Mouse (Mus musculus) lung, postnatal 25 days (tissue): ENCODE measurements at regions not wholly inside any gene's neighbourhood (a gene's known extent, or its start where the extent isn't known, plus 50 kb on each side); places are given as distances from the start of the nearest gene placed in this dataset.
"Not testable (repeated sequence)": the region's sequence is repeated elsewhere in the genome, so short reads cannot be mapped to it uniquely, and the experiment has no call there.

Experiments
- DNase-seq: peaks from one replicate; pipeline ENCODE4 v3.0.0; 2022; ENCODE audit warnings: low spot score

DNA sequence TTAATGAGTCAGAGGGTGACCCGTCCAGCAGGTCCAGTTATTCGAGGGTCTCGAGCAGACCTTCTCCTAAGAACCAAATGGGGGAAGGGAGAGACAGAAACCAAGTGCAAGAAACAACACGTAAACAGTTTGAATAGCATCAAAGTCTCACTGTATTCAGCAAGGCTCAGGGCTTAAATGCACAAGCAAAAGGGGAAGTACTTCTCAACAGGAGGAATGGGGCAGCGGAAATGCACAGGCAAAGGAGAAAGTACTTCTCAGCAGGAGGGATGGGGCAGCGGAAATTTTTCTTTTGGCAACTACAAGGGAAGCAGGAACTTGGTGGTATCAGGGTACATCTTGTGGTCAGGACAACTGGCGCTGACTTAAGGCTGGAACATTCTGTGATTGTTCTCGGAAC, 330.6 kb downstream of the 9430069I07Rik start:
- not testable (repeated sequence) for DNase-seq

DNA sequence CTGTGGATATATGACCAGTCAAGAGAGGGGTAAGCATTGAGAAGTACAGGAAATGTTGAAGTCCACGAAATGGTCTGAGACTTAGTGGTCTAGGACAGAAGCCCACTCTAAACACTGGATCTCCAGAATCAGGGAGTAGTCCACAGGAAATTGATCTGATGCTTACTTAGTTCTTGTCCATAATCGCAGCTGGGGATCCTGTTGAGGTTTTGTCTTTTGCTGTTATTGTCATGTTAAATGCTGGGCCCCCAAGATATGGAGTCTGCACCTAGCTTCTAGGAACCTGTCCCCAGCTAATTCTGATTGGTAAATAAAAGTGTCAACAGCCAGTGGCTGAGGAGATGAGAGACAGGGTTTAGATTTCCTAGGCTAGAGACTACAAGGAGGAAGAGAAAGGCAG, 332.3 kb downstream of the 9430069I07Rik start:
- no peak for DNase-seq

DNA sequence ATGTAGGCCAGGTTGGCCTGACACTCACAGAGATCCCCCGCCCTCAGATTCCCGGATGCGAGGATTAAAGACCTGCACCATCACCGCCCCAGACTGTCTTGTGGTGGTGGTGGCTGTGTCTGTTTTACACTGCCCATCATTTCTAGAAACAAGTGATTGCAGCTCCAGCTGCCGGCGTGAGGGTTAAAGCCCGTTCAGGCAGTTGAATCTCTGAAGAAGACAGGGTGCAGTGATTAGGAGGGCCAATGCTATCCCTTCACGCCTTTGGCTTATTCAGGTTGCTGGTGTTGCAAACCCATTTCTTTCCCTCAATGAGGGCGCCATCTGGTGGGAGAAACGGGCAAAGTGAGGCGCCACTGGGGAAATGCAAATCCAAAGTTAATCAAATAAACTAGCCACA, 335.8 kb downstream of the 9430069I07Rik start:
- peak; percentile 48 for DNase-seq

DNA sequence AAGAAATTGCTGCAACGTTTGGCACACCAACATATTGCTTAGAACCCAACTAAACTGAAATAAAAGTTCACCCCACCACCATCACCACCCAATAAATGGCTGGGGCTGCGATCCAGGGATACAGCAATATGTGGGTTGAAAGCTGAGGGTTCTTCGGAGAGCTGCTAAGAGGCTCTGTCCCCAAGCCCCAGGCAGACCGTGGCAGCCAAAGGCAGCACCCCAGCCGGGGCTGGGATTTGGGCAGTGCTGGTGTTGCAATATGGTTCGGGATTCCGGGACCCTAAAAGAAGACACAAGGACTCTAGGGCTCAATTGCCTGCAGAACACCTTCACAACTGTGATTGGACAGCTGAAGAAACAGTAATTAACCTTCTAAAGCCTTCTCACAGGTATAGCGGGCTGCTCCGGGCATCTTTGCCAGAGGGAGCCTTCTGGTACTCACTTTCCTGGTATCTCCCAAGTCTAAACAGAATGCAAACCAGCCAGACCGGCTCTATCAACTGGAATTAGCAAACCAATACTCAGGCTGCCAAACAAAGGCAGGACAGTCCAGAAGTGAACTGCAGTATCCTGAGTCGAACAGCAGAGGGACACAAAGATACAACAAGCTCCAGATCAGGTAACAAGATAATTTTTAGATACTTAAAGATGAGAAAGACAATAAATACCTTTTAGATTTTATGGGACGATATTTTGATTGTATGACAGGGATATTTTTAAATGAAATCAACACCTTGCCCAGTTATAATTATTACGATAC, 341.1 kb downstream of the 9430069I07Rik start:
- peak; percentile 30 for DNase-seq

DNA sequence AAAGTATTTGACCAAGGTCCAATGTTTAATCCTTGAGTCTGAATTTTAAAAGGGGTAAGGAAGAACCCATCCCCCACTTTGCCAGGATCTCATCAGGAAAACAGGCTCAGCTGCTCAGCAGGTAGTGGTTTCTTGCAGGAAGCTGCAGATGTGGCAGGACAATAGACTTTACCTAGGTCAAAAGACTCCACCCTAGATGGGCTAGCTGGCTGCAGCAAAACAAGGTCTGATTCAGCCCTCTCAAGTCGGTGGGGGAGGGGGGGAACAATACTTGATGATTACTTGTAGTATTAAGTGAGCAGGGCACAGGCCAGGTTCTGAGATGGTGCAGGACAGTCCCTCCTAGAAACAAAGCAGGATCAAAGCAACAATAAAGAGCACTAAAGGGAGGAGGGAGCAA, 349.1 kb downstream of the 9430069I07Rik start:
- DNase-seq, result no peak

GRCm38 (mm10) chr15:33992383-33992782, 365.3 kb downstream of the 9430069I07Rik start:
- DNase-seq, result peak; percentile 4

- DNase-seq, result no peak
Measured at GRCm38 (mm10) chr15:33975077-33975476, 382.6 kb downstream of the 9430069I07Rik start.

- DNase-seq, result no peak
Measured at GRCm38 (mm10) chr15:33973466-33973865, 384.2 kb downstream of the 9430069I07Rik start.

DNA sequence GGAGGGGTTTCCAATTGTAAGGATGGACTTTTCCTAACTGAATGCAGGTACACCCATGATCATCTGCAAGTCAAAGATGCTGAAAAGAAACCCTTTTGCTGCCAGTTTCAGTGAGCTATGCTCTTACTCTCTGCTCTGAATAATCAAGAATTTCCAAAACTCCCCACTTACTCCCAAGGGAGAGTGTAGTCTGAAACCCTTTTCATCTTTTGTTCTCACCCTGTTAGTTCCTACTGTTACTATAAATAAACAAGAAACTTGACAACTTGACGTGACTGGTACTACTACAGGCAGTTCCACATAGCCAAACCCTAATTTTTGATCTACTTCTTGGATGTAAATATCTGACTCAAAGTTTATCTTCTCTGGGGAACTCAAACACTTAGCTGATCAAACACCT, 388.3 kb downstream of the 9430069I07Rik start:
- no peak for DNase-seq

DNA sequence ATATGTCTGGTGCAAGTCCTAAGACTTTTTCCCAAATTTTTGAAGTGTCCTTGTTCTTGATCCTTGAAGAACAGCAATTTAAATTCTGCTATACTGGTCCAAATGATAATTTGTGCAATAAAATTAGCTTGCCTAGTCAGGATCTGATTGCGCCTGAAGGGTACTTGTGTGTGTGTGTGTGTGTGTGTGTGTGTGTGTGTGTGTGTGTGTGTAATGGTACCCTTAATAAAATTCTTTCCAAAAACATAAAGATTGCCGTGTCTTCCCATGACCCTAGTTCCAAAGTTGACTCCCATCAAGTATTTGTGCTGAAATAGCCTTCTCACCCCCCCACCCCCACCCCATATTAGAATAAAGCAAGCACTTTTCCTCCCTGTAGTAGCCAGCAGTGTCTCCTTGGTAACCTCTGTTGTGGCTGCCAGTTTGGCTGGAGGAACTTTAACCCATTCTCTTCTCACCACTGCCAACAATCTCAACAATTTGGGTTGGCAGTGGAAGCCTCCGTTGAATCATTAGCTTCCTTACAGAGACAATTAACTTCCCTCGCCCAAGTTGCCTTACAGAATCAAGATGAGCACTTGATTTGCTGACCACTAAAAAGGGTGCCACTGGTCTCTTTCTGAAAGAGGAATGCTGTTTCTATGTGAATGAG, 422.5 kb downstream of the 9430069I07Rik start:
- DNase-seq, result no peak

GRCm38 (mm10) chr15:33926446-33926845, 431.2 kb downstream of the 9430069I07Rik start:
- no peak for DNase-seq

DNA sequence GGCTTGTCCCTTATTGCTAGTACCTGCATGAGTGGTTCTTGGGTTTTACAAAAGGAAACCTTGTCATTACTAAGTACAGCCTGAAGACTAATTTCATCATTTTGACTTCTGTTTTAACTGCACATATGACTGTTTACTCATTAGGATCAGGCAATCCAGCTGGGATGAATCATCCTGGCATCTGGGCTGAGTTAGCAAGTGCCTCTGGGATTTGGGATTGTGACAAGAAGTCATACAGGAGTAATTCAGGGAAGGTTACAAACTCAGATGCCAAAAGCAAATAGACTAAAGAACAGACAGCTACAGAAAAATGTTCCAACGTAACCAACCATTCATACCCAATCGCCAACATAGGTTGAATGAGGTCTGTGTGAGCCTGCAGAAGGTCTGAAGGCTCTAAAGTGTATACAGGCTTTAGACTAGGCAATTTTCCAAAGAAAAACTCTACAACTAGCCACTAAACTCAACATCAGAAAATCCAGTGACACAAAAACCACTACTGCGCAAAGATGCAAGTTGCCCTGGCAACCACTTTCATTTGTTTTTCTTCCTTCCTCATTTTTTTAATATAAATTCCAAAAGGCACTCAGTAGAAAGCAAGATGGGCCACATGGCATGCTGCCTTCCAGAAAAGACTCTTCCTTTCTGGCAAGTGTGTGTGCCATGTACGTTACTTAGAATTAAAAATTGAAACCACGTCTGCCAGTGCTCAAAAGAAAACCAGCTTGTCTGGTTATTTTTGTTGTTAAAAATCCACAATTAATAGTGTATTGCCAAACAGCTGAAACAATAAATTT, 433.4 kb downstream of the 9430069I07Rik start:
- DNase-seq, result peak; percentile 25

DNA sequence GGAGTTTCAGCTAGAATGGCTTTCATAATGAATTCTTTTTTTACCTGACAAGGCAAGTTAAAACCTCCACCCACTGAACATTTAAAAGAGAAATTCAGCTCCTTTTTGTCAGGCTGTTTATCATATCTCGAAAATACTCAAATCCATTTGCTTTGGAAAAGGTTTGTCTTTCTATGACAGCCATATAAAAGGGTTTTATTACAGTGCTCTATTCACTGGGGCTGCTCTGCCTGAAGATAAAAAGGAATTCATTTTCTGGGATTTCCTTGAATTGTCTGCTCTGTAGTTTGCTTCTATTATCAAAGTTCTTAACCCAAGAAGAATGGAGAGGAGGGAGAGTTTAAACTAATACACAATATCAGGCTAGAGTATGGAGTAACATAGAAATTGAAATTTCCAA, 442.8 kb downstream of the 9430069I07Rik start:
- DNase-seq, result no peak

GRCm38 (mm10) chr15:33906727-33907479, 450.8 kb downstream of the 9430069I07Rik start:
- DNase-seq, result no peak

DNA sequence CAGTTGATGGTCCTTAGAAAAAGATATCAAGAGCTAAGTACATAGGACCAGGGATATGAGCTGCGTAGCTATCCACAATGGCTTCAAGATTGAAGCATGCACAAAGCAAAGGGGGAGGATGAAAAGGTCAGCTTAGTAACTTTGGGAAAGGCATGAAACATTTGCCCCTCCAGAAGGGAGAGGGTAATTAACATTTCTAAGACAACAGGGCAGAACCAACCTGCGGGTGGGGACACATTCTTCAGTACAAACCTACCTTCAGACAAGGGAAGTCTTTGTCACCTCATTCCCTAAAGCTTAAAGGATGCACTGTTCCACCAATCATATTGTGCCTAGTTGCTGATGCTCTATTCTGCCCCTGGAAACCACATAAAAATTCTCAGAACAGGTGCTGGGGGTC, 461.6 kb downstream of the 9430069I07Rik start:
- no peak for DNase-seq

DNA sequence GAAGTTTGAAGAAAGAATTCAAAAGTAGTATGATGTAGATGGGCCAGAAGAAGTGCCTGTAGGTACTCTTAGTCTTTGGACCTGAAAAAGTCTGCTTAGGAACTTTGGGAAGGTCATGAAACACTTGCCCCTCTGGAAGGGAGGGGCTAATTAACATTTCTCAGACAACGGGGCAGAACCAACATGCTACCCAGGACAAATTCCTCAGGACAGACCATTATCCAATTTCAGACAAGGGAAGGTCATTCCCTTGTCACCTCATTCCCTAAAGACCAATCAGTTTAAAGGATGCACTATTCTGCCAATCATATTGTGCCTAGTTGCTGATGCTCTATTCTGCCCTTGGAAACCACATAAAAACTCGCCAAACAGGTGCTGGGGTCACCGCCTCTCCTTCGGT, 467.1 kb downstream of the 9430069I07Rik start:
- DNase-seq, result no peak

GRCm38 (mm10) chr15:33888865-33889368, 468.8 kb downstream of the 9430069I07Rik start:
- DNase-seq, result no peak

- no peak for DNase-seq
Measured at GRCm38 (mm10) chr15:33862224-33862752, 495.4 kb downstream of the 9430069I07Rik start.

GRCm38 (mm10) chr15:33825435-33826088, 532.1 kb downstream of the 9430069I07Rik start:
- no peak for DNase-seq

DNA sequence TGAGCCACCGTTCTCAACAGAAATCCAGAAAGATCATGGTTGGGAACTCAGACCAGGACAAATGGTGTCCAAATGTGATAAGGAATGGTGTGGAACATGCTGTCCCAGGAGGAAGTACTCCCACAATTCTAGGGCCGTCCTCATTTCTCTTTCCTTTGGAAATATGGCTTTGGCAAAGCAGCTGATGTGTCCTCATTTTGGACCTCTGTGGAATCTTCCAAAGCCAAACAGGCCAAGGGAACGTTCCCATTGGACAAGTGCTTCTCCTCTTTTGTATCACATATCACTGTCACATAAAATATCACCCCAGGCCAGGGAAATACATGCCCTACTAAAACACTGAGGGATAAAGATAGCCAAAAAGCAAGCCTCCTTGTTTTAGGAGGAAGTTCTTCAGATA, 532.8 kb downstream of the 9430069I07Rik start:
- no peak for DNase-seq

DNA sequence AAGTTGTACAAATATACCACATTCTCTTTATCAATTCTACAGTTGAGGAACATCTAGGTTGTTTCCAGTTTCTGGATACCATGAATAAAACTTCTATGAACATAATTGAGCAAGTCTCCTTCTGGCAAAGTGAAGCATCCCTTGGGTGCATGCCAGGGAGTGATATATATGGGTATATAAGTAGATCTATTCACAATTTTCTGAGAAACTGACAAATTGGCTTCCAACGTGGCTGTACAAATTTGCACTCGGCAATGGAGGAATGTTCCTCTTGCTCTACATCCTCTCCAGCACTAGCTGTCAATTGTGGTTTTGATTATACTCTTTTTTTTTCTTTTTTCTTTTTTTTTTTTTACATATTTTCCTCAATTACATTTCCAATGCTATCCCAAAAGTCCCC, 576.7 kb downstream of the 9430069I07Rik start:
- no peak for DNase-seq
